Mouse (Mus musculus): ENCODE data around the gene Scube2.

DNA sequence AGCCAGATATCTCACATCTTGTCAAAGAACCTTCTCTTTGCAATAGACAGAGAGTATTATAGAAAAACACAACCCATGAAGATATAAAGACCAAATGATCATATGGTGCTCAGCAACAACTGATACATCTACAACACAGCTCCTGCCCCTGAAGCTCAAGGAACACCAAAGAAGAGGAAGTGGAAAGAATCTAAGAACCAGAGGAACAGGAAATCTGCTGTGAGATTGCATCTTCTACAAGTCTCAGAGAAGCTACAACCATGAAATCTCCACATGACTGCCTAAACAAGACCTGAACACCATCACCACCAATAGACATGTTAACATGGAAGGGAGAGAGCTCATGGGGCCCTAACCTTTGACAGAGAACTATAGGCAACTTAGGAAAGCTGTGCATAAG is 93.2 kb downstream of the Scube2 start:
- TF ChIP-seq POLR2A (IDR thresholded peaks at IDR 0.05; ENCODE audit: borderline replicate concordance, control insufficient read depth, low read depth, low read length) = no peak
- TF ChIP-seq CTCF (IDR thresholded peaks at IDR 0.05; ENCODE audit: control insufficient read depth, insufficient read depth, low read length) = no peak

Measured in bone marrow, adult 2 months (tissue).